Mouse (Mus musculus) gastrocnemius, postnatal 25 days (tissue): ENCODE data around the gene Tmem88b. TPM values are rescaled to one million over a fixed set of nuclear protein-coding genes. Genes with fewer than 3 reads are reported as not detected.

Experiments
- DNase-seq: peaks from one replicate; pipeline ENCODE4 v3.0.0; 2022
- long read RNA-seq, 2 experiments: library from polyadenylated mRNA; stranded (forward); transcript quantifications; one replicate each; pipeline ENCODE4 v2.0.0; 2021
- total RNA-seq, 2 experiments: library from RNA; stranded (reverse); gene quantifications; 1 replicate in 1 of 2; 2 replicates in 1 of 2; pipeline ENCODE4 v1.2.3; 2021

The Tmem88b gene
- under 1 TPM; 0.88 to 0.92 TPM for total RNA-seq
- long read RNA-seq, experiment 1, partial matches to known transcripts, result 0 of 1 reads
- long read RNA-seq, experiment 1, other reads (novel, unspliced or antisense), result 1 of 1 reads
- long read RNA-seq, experiment 2, partial matches to known transcripts, result 0 of 1 reads
- long read RNA-seq, experiment 2, other reads (novel, unspliced or antisense), result 1 of 1 reads

GRCm38 (mm10) chr4:155785819-155786218 is at the start of gene Tmem88b:
Gene Tmem88b, minus strand, starts transcription at chr4:155785874.
- no peak for DNase-seq

- peak; percentile 85 for DNase-seq
Measured at GRCm38 (mm10) chr4:155833836-155834235, 48.2 kb upstream of the Tmem88b start.

- no peak for DNase-seq
Measured at GRCm38 (mm10) chr4:155833234-155833633, 47.6 kb upstream of the Tmem88b start.

DNA sequence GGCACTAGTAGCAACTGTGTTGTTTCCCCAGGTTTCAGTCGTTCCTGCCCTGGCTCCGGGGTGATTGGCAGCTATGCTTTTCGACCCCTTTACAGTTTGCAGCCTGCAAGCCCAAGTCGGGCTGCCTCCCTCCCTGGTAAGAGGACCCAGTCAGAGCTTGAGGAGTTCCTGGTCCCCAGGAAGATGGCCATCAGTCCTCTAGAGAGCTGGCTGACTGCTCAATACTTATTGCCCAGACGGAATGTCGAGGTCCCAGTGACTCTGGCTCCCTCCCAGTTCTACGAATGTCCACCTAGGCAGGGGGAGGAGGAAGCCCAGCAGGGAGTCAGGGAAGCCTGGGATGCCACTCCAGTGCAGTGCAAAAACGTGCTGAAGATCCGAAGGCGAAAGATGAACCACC is 46.6 kb upstream of the Tmem88b start:
- DNase-seq, result no peak

GRCm38 (mm10) chr4:155831831-155832230 is 46.2 kb upstream of the Tmem88b start:
- DNase-seq, result no peak

GRCm38 (mm10) chr4:155831205-155831766 is 45.6 kb upstream of the Tmem88b start, which contains the start of gene Aurkaip1:
Gene Aurkaip1, plus strand, starts transcription at chr4:155831272.
- peak; percentile 94 for DNase-seq

- no peak for DNase-seq
Measured at GRCm38 (mm10) chr4:155830596-155830995, 44.9 kb upstream of the Tmem88b start.

GRCm38 (mm10) chr4:155829866-155830265 is 44.2 kb upstream of the Tmem88b start:
- DNase-seq, result no peak

GRCm38 (mm10) chr4:155823443-155823842 is 37.8 kb upstream of the Tmem88b start:
- DNase-seq, result no peak

DNA sequence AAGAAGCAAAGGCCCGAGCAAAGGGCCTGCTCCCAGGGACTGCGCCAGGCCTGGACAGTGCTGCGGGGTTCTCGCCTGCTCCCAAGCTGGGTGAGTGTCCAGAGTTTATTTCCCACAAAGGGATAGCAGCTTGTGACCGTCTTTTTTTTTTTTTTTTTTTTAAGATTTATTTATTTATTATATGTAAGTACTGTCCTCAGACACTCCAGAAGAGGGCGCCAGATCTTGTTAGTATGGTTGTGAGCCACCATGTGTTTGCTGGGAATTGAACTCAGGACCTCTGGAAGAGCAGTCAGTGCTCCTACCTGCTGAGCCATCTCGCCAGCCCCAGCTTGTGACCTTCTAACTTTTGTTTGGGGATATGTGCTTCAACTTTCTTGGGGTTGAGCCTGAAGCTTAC is 35.4 kb upstream of the Tmem88b start:
- DNase-seq, result no peak

DNA sequence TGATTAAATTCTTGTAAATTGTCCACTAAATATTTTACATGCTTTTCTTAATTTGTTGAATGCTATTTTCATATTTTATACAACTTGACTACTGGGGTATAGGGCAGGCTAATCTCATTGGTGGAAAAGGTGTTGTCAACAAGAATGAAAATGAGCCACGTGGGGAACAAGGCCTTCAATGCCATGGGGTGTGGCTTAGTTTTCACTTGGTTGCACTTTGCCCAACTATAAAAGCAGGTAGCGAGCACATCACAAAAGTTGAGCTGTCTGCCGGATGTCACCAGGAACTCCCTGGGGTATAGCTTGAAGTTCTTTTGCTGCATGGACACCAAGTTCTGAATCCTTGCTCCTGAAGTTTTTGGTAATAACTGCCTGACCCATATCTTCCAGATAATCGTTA is 31.9 kb upstream of the Tmem88b start:
- no peak for DNase-seq

DNA sequence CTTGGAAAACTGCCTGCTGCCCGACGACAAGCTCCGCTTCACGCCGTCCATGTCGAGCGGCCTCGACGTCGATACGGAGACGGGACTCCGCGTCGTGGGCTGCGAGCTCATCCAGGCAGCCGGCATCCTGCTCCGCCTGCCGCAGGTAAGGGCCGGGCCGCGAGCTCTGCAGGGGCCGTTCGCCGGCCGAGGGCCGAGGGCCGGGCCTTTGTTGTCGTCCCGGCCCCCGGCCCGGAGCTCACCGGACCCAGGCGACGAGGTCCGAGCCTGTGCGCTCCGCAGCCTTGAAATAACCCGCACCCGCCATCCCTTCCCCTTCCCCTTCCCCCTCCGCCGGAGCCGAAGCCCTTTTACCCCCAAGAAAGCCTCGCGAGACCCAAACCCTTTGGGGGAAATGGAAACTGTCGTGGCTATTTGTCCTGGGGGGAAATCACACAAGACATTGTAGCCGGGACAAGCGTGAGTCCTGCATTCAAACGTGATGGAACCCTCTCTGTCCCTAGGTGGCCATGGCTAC is 27.0 kb upstream of the Tmem88b start:
- DNase-seq, result no peak

- peak; percentile 95 for DNase-seq
Measured at GRCm38 (mm10) chr4:155811929-155812664, 26.4 kb upstream of the Tmem88b start, which contains the start of gene Ccnl2. Gene Ccnl2, plus strand, starts transcription at chr4:155812489.

DNA sequence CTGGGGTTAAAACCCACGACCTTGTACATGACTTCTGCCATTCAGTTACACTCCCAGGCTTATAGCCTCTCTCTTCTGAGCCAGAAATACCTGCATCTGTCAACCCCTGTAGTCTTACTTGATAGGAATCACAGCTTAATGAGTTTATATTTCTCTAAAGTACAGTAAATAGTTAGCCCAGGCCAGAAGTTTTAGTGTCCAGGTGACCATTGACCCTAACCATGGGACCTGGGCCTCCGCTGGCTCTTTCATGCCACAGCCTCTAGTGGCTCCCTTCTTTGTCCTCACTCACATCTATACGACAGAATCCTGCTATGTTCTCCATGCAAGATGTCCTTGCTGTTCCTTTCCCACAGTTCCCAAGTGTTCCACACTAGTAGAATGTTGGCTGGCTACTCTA is 22.2 kb upstream of the Tmem88b start:
- no peak for DNase-seq

GRCm38 (mm10) chr4:155803340-155804041 is 17.8 kb upstream of the Tmem88b start:
- DNase-seq, result peak; percentile 93

DNA sequence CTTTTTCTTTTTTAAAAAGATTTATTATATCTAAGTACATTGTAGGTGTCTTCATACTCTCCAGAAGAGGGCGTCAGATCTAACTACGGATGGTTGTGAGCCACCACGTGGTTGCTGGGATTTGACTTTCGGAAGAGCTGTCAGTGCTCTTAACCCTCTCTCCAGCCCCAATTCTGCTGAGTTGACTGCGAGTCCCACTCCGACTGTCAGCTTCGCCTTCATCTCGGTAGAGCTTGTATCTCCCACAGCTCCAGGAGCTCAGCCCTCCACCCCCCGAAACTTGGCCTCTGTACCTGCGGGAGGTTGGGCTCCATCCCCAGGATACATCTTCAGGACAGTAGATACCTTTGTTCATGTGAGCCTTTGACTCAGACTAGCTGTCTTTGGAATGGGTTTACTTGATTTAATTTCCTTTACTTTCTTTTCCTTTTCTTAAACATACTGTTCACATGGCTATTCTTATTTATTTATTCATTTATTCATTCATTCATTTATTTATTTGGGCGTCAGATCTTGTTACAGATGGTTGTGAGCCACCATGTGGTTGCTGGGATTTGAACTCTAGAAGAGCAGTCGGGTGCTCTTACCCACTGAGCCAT is 17.2 kb upstream of the Tmem88b start, which contains the start of gene Mrpl20:
TSS of gene Mrpl20 (plus strand) at position 138 of the 599 bp plus-strand sequence.
- DNase-seq, result no peak

GRCm38 (mm10) chr4:155802075-155802474 is 16.4 kb upstream of the Tmem88b start:
- no peak for DNase-seq

DNA sequence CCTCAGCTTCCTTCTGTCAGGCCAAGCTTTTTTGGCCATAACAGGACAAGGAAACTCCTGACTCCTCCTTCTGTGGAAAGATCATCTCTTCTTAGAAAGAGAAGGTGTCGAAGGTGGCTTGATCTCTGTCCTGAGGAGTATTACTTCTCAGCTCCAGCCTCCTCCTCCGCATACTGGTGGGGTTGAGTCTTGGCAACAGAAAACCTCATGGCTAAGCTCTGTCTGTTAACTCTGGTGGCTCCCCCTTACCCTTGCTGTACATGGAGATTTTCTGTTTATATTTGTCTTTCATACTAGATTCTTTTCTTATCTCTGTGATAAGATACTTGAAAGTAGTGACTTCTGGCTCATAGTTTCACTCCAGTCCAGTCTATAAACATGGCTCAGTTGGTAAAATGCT is 8.1 kb upstream of the Tmem88b start:
- no peak for DNase-seq

- no peak for DNase-seq
Measured at GRCm38 (mm10) chr4:155791240-155791933, 5.7 kb upstream of the Tmem88b start.

DNA sequence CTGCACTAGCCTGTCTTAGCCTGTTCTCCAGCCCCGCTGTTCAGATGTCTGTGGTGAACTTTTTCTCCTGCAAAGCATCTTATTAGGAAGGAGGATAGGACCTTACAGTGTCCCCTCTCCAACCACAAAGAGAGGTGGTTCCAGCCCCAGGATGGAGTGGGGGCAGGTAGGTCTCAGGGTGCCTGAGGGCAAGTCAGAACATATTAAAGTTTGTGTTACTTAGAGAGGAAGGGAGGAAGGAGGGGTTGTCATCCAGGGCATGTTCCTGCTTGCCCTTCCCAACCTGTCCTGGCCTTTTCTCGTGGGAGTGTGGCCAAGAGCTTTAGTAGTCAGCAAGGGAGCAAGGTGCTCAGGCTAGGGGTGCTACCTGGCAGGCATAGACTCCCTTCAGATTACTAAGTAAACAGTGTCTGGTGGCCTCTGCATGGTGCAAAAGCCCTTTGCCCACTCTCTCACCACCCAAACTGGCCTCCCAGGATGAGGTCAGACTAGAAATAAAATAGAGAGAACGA is 5.0 kb upstream of the Tmem88b start:
- DNase-seq, result no peak

- no peak for DNase-seq
Measured at GRCm38 (mm10) chr4:155790021-155790489, 4.4 kb upstream of the Tmem88b start, which contains the start of gene Ankrd65. Gene Ankrd65, plus strand, starts transcription at chr4:155790439.
